Mouse (Mus musculus) ES-CJ7 (cell line): Measurements from ENCODE around the gene Olfr729.

Experiments
- DNase-seq: peaks from one replicate; pipeline ENCODE4 v3.0.0; 2011; ENCODE audit warnings: low read depth, low spot score

The Olfr729 gene

DNA sequence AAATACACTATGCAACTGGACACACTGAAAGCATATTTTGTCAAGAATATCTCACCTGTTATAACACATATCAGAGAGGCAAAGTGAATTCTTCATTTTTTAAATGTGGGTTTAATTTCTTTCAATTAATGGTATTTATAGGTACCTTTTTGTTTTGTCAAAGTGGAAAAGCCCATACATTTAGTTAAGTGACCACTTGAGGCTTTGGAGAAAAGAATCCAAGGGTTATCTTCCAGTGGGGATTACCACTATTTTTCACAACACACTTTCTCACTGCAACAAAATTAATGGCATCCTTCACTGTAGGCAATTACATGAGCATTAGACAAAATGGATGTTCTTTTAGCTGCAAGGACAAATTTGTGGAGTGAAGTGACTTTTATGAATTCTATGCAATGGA is at the start of gene Olfr729:
Gene Olfr729 (minus strand): TSS at position 101 of the 400 bp plus-strand sequence.
- no peak for DNase-seq

DNA sequence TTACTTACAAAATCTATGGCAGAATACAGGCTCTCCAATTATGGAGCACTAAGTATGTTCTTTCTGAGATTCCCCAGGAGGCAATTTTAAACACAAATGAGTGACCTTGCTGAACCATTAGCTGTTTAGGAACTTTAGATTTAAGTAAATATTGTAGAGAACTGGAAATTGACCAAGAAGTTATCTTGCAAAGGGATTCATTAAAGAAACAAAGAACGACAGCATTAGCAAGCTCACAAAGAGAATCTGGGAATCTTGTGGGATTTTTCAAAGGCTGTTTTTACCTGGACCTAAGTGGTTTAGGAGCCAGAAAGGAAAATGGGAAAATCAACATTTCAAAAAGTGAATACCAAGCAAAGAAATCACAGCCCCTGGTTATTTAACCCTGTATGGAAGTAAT is 35.4 kb upstream of the Olfr729 start, which contains the start of gene Olfr730:
Gene Olfr730 (minus strand): TSS at position 101 of the 400 bp plus-strand sequence.
- no peak for DNase-seq

DNA sequence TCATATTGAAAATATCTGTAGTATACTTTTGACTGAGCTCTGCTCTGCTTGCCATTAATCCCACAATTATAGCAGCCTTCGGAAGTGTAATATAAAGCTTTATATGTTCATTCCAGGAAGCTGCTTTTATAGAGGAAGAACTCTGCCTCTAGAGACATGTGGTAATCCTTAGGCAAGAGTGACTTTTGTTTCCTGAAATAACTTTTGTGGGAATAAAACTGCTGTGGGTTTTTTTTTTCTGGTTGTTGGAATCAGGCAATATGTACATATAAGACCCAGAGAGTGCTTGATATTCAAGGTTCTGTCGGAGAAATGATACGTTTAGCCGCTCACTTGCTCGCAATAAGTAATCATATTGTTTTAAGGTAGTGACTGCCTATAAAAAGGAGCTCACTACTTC is 10.1 kb downstream of the Olfr729 start, which contains the start of gene Olfr728:
Gene Olfr728 (minus strand): TSS at position 101 of the 400 bp plus-strand sequence.
- no peak for DNase-seq

DNA sequence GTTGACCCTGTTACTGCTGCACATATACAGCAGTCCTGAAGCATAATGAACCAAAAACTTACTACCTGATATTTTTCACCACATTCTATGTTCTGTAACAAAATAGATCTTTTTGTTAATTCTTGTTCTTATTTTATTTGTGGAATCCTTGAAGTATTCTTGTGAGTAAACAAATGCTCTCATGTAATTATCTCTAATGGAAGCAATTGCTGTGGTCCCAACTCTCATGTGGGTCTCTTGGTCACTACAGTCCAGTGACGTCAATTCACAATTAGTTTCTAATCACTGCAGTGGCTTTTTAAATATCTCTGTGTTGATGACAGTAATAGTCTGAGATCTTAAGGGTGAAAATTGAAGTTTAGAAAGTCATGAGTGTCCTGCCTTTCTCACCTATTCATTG is 29.8 kb downstream of the Olfr729 start, which contains the start of gene Olfr727:
Gene Olfr727 (plus strand): TSS at position 301 of the 400 bp plus-strand sequence.
- DNase-seq = no peak
